Mouse (Mus musculus) olfactory bulb, adult 2 months (tissue): ENCODE measurements at regions not wholly inside any gene's neighbourhood (a gene's known extent, or its start where the extent isn't known, plus 50 kb on each side); places are given as distances from the start of the nearest gene placed in this dataset.

Experiments used
- CTCF ChIP-seq: fragments of 200-500 bp; IDR thresholded peaks from 2 replicates; pipeline ENCODE4 v1.5.1; 2012; ENCODE audit warnings: low read depth, mild to moderate bottlenecking, low read length, moderate library complexity; ENCODE audit not compliant: insufficient read depth
- POLR2A ChIP-seq: fragments of 200-500 bp; IDR thresholded peaks from 2 replicates; pipeline ENCODE4 v1.6.1; 2012; ENCODE audit warnings: mild to moderate bottlenecking, low read depth, low read length, moderate library complexity; ENCODE audit not compliant: insufficient read depth

DNA sequence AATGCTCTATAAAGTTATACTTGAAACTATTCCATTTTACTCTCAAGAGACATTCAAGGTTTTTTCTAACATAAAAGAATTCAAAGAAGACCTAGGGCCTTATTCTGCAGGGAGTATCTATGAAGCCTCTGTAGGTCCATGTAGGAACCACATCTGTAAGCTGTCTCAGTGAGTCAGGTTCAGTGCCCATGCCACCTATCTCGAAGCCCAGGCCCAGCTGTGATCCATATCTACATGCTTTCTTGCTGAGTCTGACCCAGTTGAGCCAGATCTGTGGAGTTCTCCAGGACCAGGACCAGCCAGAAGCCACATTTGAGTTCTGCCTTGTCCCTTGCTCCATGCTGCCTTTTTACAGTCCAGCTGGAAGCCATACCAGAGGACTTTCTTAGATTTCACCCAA lies 142.2 kb upstream of the Bmp4 start:
- no peak for TF ChIP-seq POLR2A
- no peak for TF ChIP-seq CTCF
